In genomic region chr7:140765391-140765790, GRCm38 (mm10) we compare ENCODE assay signal across 8 mouse cellular contexts. TPM values are rescaled to one million over a fixed set of nuclear protein-coding genes. Genes with fewer than 3 reads are reported as not detected.
"Had no signal": no experiment of that assay in that cellular context is flagged by ENCODE, and none has a peak within 500 bp of the region (broad histone marks: within the 10 kb centered on the region; RNA-seq: fewer than 3 reads in every experiment).

No protein-coding gene starts in this region.

RNA-seq across cellular contexts. Expression of gene Cyp2e1, which starts 1.9 kb away (rescaled TPM):
- total RNA-seq: neutrophil, adult 5-6 weeks had no signal
- polyA plus RNA-seq: neural tube, embryonic 13.5 days; neural tube, embryonic 14.5 days; neural tube, embryonic 15.5 days; stomach, embryonic 14.5 days; stomach, embryonic 16.5 days had no signal

RNA-seq across cellular contexts. Expression of gene Syce1, which starts 22.3 kb away (rescaled TPM):
- total RNA-seq: neutrophil, adult 5-6 weeks had no signal
- polyA plus RNA-seq: neural tube, embryonic 14.5 days; small intestine, adult 2 months had no signal

RNA-seq across cellular contexts. Expression of gene Zfp941, which starts 56.6 kb away (rescaled TPM):
- total RNA-seq: neutrophil, adult 5-6 weeks had no signal
- polyA plus RNA-seq: small intestine, adult 2 months; spleen, adult 2 months had no signal
